Mouse (Mus musculus) spleen, adult 2 months (tissue): ENCODE measurements around the gene Macrod2.

Source experiments
- CTCF ChIP-seq: fragments of 200-500 bp; IDR thresholded peaks from 2 replicates; pipeline ENCODE4 v1.5.1; 2011; ENCODE audit warnings: mild to moderate bottlenecking, inconsistent platforms; ENCODE audit not compliant: insufficient read depth, insufficient read length, insufficient replicate concordance; ENCODE audit errors: extremely low read depth
- POLR2A ChIP-seq: fragments of 200-500 bp; IDR thresholded peaks from 2 replicates; pipeline ENCODE4 v1.6.1; 2011; ENCODE audit warnings: low read depth, low read length, inconsistent platforms

DNA sequence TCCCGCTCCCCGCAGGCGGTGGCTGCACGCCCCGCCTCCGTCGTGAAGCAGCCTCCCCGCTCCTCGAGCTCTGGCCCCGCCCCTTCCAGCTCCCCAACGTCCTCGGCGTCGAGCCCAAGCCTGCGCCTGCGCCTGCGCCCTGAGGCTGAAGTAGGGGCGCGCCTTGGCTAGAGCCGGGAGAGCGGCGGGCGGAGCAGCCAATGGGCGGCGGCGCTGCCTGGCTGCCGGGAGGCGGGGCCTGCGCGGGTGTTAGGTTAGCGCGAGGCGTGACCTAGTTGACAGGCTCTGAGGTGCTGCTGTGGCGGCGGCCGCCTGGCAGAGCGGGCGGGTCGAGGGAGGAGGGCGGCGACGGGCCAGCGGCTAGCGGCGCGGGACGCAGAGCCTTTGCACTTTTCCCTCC, at the start of gene Macrod2:
- TF ChIP-seq CTCF, result no peak
- TF ChIP-seq POLR2A, result no peak
